Mouse (Mus musculus): ENCODE measurements around the gene Ergic1. TPM values are rescaled to one million over a fixed set of nuclear protein-coding genes. Genes with fewer than 3 reads are reported as not detected.

The Ergic1 gene
- polyA plus RNA-seq, 1 experiment from 2014 or later = 48.6 TPM

DNA sequence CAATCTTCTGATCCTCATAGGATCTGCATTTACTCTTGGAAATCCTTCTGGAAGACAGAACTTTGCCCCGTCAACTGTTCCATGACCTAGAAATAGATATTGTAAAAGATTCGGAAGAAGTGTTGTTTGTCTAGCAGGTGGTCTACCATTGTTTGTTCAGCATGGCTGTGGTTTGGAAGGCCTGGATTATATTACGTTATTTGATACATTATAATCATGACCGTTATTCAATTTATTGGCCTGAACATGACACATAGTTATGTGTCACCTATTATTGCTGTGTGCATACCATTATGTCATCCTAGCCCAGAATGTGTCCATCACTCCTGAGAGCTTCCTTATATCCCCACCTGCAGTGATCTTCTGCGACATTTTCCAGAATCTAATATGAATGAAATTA is 37.6 kb downstream of the Ergic1 start:
- no peaks in the 10 kb centered on the region for H3K36me3 ChIP-seq (ENCODE audit: control insufficient read depth, insufficient read depth)
- TF ChIP-seq CTCF (IDR thresholded peaks at IDR 0.05; ENCODE audit: low read depth) = no peak
- no peak overlapping the region for H3K4me2 ChIP-seq (replicated peaks; ENCODE audit: low read depth)
- no peak overlapping the region for H3K4me3 ChIP-seq (ENCODE audit: low read depth, low read length)
- H3K27ac ChIP-seq (ENCODE audit: low read depth, low read length) = no peak overlapping the region
- no peaks in the 10 kb centered on the region for H3K27me3 ChIP-seq (replicated peaks; ENCODE audit: control insufficient read depth, insufficient read depth, low read length)
- H3K9ac ChIP-seq (ENCODE audit: low read depth, low read length) = no peak overlapping the region
- WGBS = 83% methylated on average over 5 of the region's 5 CpGs
- ATAC-seq = no peak
- no peaks in the 10 kb centered on the region for H3K9me3 ChIP-seq (ENCODE audit: control insufficient read depth)
- peaks cover 17% of the 10 kb centered on the region; the same call in 1 of the 2 replicates for H3K4me1 ChIP-seq (replicated peaks; ENCODE audit: control insufficient read depth, insufficient read depth, low read length)

DNA sequence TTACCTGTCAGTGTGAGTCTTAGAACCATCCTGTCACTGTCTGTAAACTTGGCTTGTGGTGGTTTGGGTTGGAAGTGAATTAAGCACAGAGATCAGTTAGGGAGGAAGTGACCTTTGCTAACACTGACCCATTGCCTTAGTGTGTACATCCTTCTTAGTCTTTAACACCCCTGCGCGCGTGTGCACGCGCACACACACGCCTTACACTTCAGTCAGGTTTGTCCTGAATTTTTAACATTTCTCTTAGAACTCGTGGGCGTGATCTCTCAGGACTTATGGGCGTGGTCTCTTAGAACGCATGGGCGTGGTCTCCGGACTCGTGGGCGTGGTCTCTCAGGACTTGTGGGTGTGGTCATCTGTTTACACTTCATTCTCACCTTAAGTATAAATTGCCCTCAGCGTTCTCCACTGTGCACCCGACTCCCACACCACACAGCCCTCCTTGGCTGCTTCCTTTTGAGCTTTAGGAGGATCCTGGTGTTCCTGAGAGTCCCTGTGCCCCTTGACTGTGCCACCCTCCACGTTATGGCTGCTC is 39.7 kb downstream of the Ergic1 start:
- H3K27me3 ChIP-seq (replicated peaks; ENCODE audit: control insufficient read depth, insufficient read depth, low read length) = no peaks in the 10 kb centered on the region
- H3K9ac ChIP-seq (ENCODE audit: low read depth, low read length) = no peak overlapping the region
- H3K4me2 ChIP-seq (replicated peaks; ENCODE audit: low read depth) = no peak overlapping the region; the same call in 1 of the 2 replicates
- ATAC-seq = peak; percentile 39; the same call in 1 of the 2 replicates
- TF ChIP-seq CTCF (IDR thresholded peaks at IDR 0.05; ENCODE audit: low read depth) = no peak
- WGBS = 60% methylated on average over 17 of the region's 17 CpGs
- H3K9me3 ChIP-seq (ENCODE audit: control insufficient read depth) = no peaks in the 10 kb centered on the region
- no peak overlapping the region for H3K27ac ChIP-seq (ENCODE audit: low read depth, low read length)
- H3K4me3 ChIP-seq (ENCODE audit: low read depth, low read length) = no peak overlapping the region
- H3K4me1 ChIP-seq (replicated peaks; ENCODE audit: control insufficient read depth, insufficient read depth, low read length) = 0 out of 2 replicates have a peak, but pooled peaks cover 5% of the 10 kb centered on the region
- H3K36me3 ChIP-seq (ENCODE audit: control insufficient read depth, insufficient read depth) = peaks cover 7% of the 10 kb centered on the region

DNA sequence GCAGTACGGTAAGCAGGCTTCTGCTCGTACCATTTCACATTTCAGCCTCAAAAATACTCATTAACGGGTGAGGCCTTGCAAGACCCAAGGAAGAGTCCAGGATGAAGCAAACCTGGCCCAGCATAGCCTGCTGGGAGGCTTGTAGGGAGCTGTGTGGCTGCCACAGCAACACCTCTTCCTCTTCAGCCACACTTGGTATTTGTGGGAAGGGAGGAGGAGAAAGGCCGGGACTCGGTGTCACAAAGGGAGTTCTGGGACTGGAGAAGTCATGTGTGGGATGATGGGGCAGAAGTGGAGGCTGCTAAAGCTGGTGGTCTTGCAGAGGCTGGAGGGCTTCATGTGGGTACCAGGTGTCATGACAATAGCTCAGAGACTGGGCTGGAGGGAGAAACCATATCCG is 40.2 kb downstream of the Ergic1 start:
- no peak overlapping the region for H3K4me3 ChIP-seq (ENCODE audit: low read depth, low read length)
- no peak for TF ChIP-seq CTCF (IDR thresholded peaks at IDR 0.05; ENCODE audit: low read depth)
- H3K27ac ChIP-seq (ENCODE audit: low read depth, low read length) = no peak overlapping the region
- no peak overlapping the region for H3K4me2 ChIP-seq (replicated peaks; ENCODE audit: low read depth)
- peaks cover 7% of the 10 kb centered on the region for H3K36me3 ChIP-seq (ENCODE audit: control insufficient read depth, insufficient read depth)
- WGBS = 75% methylated on average over 6 of the region's 6 CpGs
- H3K27me3 ChIP-seq (replicated peaks; ENCODE audit: control insufficient read depth, insufficient read depth, low read length) = no peaks in the 10 kb centered on the region
- ATAC-seq = no peak
- H3K9me3 ChIP-seq (ENCODE audit: control insufficient read depth) = no peaks in the 10 kb centered on the region
- 0 out of 2 replicates have a peak, but pooled peaks cover under 1% of the 10 kb centered on the region for H3K4me1 ChIP-seq (replicated peaks; ENCODE audit: control insufficient read depth, insufficient read depth, low read length)
- no peak overlapping the region for H3K9ac ChIP-seq (ENCODE audit: low read depth, low read length)

DNA sequence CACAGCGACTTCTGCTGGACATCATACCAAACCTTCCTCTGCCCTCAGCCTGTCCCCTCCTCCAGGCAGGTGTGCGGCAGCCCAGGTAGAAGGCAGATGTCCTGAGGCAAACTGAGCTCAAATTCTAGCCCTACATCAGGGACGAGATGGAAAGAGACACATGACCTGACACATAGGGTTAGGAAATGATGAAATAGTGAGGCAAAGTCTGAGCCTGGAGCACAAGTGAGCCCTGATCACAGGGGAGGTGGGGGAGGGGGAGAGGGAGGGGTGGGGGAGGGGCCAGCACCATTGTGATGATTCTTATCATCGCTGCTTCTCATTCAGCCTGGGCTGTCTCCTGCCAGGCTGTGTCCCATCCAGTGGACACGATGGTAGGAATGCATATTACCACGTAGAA is 40.6 kb downstream of the Ergic1 start:
- peak overlapping the region; percentile 8; the same call in 1 of the 2 replicates for H3K27ac ChIP-seq (ENCODE audit: low read depth, low read length)
- no peak overlapping the region for H3K9ac ChIP-seq (ENCODE audit: low read depth, low read length)
- no peak for TF ChIP-seq CTCF (IDR thresholded peaks at IDR 0.05; ENCODE audit: low read depth)
- H3K27me3 ChIP-seq (replicated peaks; ENCODE audit: control insufficient read depth, insufficient read depth, low read length) = no peaks in the 10 kb centered on the region
- 49% methylated on average over 5 of the region's 6 CpGs for WGBS
- H3K4me1 ChIP-seq (replicated peaks; ENCODE audit: control insufficient read depth, insufficient read depth, low read length) = no peaks in the 10 kb centered on the region
- H3K36me3 ChIP-seq (ENCODE audit: control insufficient read depth, insufficient read depth) = peaks cover 7% of the 10 kb centered on the region
- no peak overlapping the region for H3K4me2 ChIP-seq (replicated peaks; ENCODE audit: low read depth)
- no peak overlapping the region for H3K4me3 ChIP-seq (ENCODE audit: low read depth, low read length)
- no peak for ATAC-seq
- H3K9me3 ChIP-seq (ENCODE audit: control insufficient read depth) = no peaks in the 10 kb centered on the region

DNA sequence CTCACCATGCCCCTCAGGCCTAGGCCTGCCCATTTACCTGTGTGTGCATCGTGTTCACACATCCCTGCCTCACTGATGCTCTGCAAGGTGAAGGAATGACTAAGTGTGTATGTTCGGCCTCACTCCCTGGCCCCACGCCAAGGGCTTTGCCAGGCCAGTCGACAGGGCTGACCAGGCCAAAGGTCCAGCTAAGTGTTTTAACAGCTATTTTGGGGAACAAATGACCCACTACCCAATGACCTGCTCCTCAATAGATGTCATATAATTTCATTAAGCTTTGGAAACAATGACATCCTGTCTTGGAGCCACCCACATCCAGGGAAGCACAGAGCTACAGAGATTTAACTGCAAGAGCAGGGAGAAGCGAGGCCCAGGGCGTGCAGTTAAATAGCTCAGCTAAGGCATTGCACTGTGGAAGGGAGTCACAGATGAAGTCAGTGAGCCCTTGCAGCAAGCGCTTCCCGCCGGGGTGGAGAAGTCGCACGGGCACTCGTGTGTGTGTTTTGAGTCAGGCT is 41.1 kb downstream of the Ergic1 start:
- Histone ChIP-seq H3K9ac (ENCODE audit: low read depth, low read length) (no peak overlapping the region), H3K36me3 (ENCODE audit: control insufficient read depth, insufficient read depth) (peaks cover 7% of the 10 kb centered on the region), H3K4me3 (ENCODE audit: low read depth, low read length) (no peak overlapping the region), H3K27me3 (replicated peaks; ENCODE audit: control insufficient read depth, insufficient read depth, low read length) (no peaks in the 10 kb centered on the region), H3K9me3 (ENCODE audit: control insufficient read depth) (no peaks in the 10 kb centered on the region), H3K4me2 (replicated peaks; ENCODE audit: low read depth) (no peak overlapping the region), H3K27ac (ENCODE audit: low read depth, low read length) (peak overlapping the region; percentile 8; the same call in 1 of the 2 replicates), H3K4me1 (replicated peaks; ENCODE audit: control insufficient read depth, insufficient read depth, low read length) (no peaks in the 10 kb centered on the region)
- no peak for ATAC-seq
- 62% methylated on average over 12 of the region's 12 CpGs for WGBS
- TF ChIP-seq CTCF (IDR thresholded peaks at IDR 0.05; ENCODE audit: low read depth) = no peak

DNA sequence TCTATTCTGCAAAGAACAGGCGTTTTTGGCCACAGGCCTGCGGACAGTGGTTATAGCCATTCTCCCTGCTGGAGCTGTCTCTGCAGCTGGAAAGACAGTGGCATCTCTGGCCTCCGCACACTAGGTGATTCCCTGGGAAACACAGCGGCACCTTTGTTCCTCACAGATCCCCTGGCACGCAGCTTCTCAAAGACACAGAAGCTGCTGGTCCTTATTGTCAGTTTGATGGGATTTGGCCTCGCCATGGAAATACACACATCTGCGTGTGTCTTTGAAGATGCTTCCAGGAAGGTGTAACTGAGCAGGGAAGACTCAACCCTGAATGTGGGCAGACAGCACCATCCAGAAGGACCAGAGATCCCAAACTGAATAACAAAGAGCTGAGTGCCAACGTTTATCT is 42.0 kb downstream of the Ergic1 start:
- no peak for ATAC-seq
- Histone ChIP-seq H3K36me3 (ENCODE audit: control insufficient read depth, insufficient read depth) (peaks cover 7% of the 10 kb centered on the region), H3K4me3 (ENCODE audit: low read depth, low read length) (no peak overlapping the region), H3K4me2 (replicated peaks; ENCODE audit: low read depth) (no peak overlapping the region), H3K4me1 (replicated peaks; ENCODE audit: control insufficient read depth, insufficient read depth, low read length) (no peaks in the 10 kb centered on the region), H3K9ac (ENCODE audit: low read depth, low read length) (no peak overlapping the region), H3K27ac (ENCODE audit: low read depth, low read length) (no peak overlapping the region), H3K27me3 (replicated peaks; ENCODE audit: control insufficient read depth, insufficient read depth, low read length) (no peaks in the 10 kb centered on the region), H3K9me3 (ENCODE audit: control insufficient read depth) (no peaks in the 10 kb centered on the region)
- WGBS = 86% methylated on average over 8 of the region's 8 CpGs
- no peak for TF ChIP-seq CTCF (IDR thresholded peaks at IDR 0.05; ENCODE audit: low read depth)

Data from intestine, postnatal 0 days (tissue).